Mouse (Mus musculus) liver, embryonic 14.5 days (tissue): ENCODE data around the gene Art1.

Experiments
- CTCF ChIP-seq: IDR thresholded peaks from 2 replicates; pipeline ENCODE4 v1.5.1; 2016; ENCODE audit warnings: antibody characterized with exemption, low read depth, control low read depth
- EP300 ChIP-seq: IDR thresholded peaks from 2 replicates; pipeline ENCODE4 v1.6.1; 2016; ENCODE audit warnings: antibody characterized with exemption, low read depth

DNA sequence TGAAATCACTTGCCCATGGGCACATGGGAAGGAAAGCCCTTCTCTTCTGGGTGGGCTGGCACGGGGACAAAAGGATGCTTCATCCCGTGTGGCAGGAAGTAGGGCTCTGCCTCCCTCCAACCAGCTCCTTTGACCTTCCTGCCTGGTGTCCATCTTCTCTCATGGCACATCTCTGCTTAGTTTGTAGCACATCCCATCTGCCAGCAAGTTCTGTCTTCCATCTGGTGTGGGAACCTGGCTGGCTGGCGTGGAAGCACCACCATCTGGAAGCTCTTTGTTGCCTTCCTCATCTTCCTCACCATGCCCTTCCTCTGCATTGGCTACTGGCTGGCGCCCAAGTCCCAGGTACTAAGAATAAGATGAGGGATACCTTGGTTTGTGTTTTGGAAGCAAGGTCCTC, 14.2 kb upstream of the Art1 start:
- TF ChIP-seq CTCF (no peak), EP300 (no peak)
